Mouse (Mus musculus) spleen, adult 2 months (tissue): ENCODE measurements around the gene Ctcfl. TPM values are rescaled to one million over a fixed set of nuclear protein-coding genes. Genes with fewer than 3 reads are reported as not detected.

Experiments
- DNase-seq, 2 experiments: peaks; one replicate each; pipeline versions ENCODE4 v3.0.0 to v3.0.0-alpha.2; 2012 to 2021; ENCODE audit warnings: low spot score in 2 of 2, low read depth in 1 of 2
- H3K27ac ChIP-seq: fragments of 200-500 bp; 2 replicates; pipeline ENCODE4 v1.5.1; 2012; ENCODE audit warnings: low read length, inconsistent platforms; ENCODE audit not compliant: insufficient read depth
- H3K27me3 ChIP-seq: fragments of 200-500 bp; 2 replicates; pipeline ENCODE4 v1.6.1; 2012; ENCODE audit warnings: mild to moderate bottlenecking, moderate library complexity, low read length, inconsistent platforms; ENCODE audit not compliant: control insufficient read depth, insufficient read depth
- H3K36me3 ChIP-seq: fragments of 200-500 bp; 2 replicates; pipeline ENCODE4 v1.6.1; 2012; ENCODE audit warnings: mild to moderate bottlenecking, low read length, inconsistent platforms; ENCODE audit not compliant: control insufficient read depth, insufficient read depth
- H3K4me1 ChIP-seq: fragments of 200-500 bp; 2 replicates; pipeline ENCODE4 v1.6.1; 2011; ENCODE audit warnings: inconsistent platforms; ENCODE audit not compliant: control insufficient read depth, insufficient read depth, insufficient read length
- H3K4me3 ChIP-seq: fragments of 200-500 bp; 2 replicates; pipeline ENCODE4 v1.5.1; 2011; ENCODE audit warnings: mild to moderate bottlenecking, inconsistent platforms; ENCODE audit not compliant: insufficient read depth, insufficient read length; ENCODE audit errors: extremely low read depth
- CTCF ChIP-seq: fragments of 200-500 bp; IDR thresholded peaks from 2 replicates; pipeline ENCODE4 v1.5.1; 2011; ENCODE audit warnings: mild to moderate bottlenecking, inconsistent platforms; ENCODE audit not compliant: insufficient read depth, insufficient read length, insufficient replicate concordance; ENCODE audit errors: extremely low read depth
- POLR2A ChIP-seq: fragments of 200-500 bp; IDR thresholded peaks from 2 replicates; pipeline ENCODE4 v1.6.1; 2011; ENCODE audit warnings: low read depth, low read length, inconsistent platforms
- whole genome bisulfite sequencing: fragments of 180-500 bp; shearing (Covaris S2); methylation state at CpG from one replicate; pipeline ENCODE4 v1.1.7; 2018; 5-methylcytosine and 5-hydroxymethylcytosine counted together
- polyA plus RNA-seq: library from polyadenylated mRNA; depleted of rRNA; stranded (reverse); fragments of >200 nt; gene quantifications from 2 replicates; pipeline ENCODE4 v1.2.3, GENCODE M21; 2012

Ctcfl gene
- polyA plus RNA-seq, 1 experiment, result not detected

- peaks cover 3% of the 10 kb centered on the region; the same call in 1 of the 2 replicates for H3K4me1 ChIP-seq
- no peak overlapping the region for H3K27ac ChIP-seq
- no peaks in the 10 kb centered on the region for H3K36me3 ChIP-seq
- H3K27me3 ChIP-seq, result no peaks in the 10 kb centered on the region
- no peak for TF ChIP-seq POLR2A
- TF ChIP-seq CTCF, result peak; percentile 49; the same call in 1 of the 2 replicates
- peak; percentile 35 to 38 for DNase-seq
- no peak overlapping the region for H3K4me3 ChIP-seq
- 63% methylated on average over 24 of the region's 24 CpGs for WGBS
Observed at GRCm38 (mm10) chr2:173159354-173160311, 40.3 kb upstream of the Ctcfl start.

GRCm38 (mm10) chr2:173158390-173159055 is 39.2 kb upstream of the Ctcfl start:
- DNase-seq, result no peak
- H3K4me3 ChIP-seq, result no peak overlapping the region
- peaks cover 3% of the 10 kb centered on the region; the same call in 1 of the 2 replicates for H3K4me1 ChIP-seq
- H3K27me3 ChIP-seq, result no peaks in the 10 kb centered on the region
- 87% methylated on average over 19 of the region's 19 CpGs for WGBS
- H3K36me3 ChIP-seq, result no peaks in the 10 kb centered on the region
- no peak overlapping the region for H3K27ac ChIP-seq
- TF ChIP-seq POLR2A (no peak), CTCF (no peak)

DNA sequence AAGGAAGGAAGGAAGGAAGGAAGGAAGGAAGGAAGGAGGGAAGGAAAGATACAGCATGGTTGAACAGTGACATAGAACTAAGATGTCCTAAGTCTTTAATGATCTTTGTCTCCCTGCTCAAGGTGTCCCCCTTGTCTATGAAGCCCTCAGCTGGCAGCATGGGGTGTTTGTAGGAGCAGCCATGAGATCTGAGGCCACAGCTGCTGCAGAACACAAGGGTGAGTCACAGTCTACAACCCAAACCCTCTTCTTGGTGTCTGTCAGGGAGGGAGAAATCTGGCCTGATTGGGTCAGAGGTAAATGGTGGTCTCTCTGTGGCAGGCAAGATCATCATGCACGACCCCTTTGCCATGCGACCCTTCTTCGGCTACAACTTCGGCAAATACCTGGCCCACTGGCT is 38.5 kb upstream of the Ctcfl start:
- no peak overlapping the region for H3K27ac ChIP-seq
- H3K36me3 ChIP-seq, result no peaks in the 10 kb centered on the region
- H3K4me1 ChIP-seq, result peaks cover 3% of the 10 kb centered on the region; the same call in 1 of the 2 replicates
- H3K27me3 ChIP-seq, result no peaks in the 10 kb centered on the region
- DNase-seq, result no peak
- TF ChIP-seq CTCF (no peak), POLR2A (no peak)
- WGBS, result 86% methylated on average over 4 of the region's 4 CpGs
- no peak overlapping the region for H3K4me3 ChIP-seq

DNA sequence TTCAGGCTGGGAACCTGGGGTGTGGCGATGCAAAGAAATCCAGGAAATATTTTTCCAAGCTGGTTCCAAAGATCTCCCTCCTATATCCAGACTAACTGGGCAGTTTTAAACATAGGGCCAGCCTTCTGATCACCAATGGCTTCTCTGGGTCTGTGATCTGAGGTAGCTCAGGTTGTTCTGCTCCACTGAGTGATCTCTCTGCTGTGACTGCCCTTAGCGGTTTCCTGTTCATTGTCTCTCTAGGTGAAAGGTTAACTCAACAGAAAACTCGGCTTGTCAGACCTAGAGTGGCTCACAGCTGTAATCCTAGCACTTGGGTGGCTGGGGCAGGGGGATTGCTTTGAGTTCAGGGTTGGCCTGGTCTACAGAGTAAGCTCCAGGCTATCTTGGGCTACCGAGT is 38.1 kb upstream of the Ctcfl start:
- Histone ChIP-seq H3K4me3 (no peak overlapping the region), H3K27ac (no peak overlapping the region), H3K4me1 (peaks cover 3% of the 10 kb centered on the region; the same call in 1 of the 2 replicates), H3K36me3 (no peaks in the 10 kb centered on the region), H3K27me3 (no peaks in the 10 kb centered on the region)
- no peak for DNase-seq
- 50% methylated on average over 4 of the region's 4 CpGs for WGBS
- no peak for TF ChIP-seq CTCF
- TF ChIP-seq POLR2A, result no peak

DNA sequence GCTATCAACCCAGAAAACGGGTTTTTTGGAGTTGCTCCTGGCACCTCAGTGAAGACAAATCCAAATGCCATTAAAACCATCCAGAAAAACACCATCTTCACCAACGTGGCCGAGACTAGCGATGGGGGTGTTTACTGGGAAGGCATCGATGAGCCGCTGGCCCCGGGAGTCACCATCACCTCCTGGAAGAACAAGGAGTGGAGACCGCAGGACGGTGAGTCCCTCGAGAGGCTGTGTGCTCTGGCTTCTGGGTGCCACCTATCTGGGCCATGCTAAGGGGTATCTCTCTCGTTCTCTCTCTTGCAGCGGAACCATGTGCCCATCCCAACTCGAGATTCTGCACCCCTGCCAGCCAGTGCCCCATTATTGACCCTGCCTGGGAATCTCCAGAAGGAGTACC is 37.6 kb upstream of the Ctcfl start:
- Histone ChIP-seq H3K4me1 (peaks cover 3% of the 10 kb centered on the region; the same call in 1 of the 2 replicates), H3K27ac (no peak overlapping the region), H3K4me3 (no peak overlapping the region), H3K27me3 (no peaks in the 10 kb centered on the region), H3K36me3 (no peaks in the 10 kb centered on the region)
- WGBS, result 82% methylated on average over 13 of the region's 13 CpGs
- TF ChIP-seq CTCF, result no peak
- no peak for TF ChIP-seq POLR2A
- no peak for DNase-seq

- Histone ChIP-seq H3K4me3 (no peak overlapping the region), H3K27me3 (no peaks in the 10 kb centered on the region), H3K27ac (no peak overlapping the region), H3K4me1 (peaks cover 3% of the 10 kb centered on the region; the same call in 1 of the 2 replicates), H3K36me3 (no peaks in the 10 kb centered on the region)
- 92% methylated on average over 10 of the region's 10 CpGs for WGBS
- no peak for DNase-seq
- TF ChIP-seq POLR2A (no peak), CTCF (no peak)
Observed at GRCm38 (mm10) chr2:173155907-173156306, 36.6 kb upstream of the Ctcfl start.
